ENCODE assay signal across 9 mouse cellular contexts in the genomic region with DNA sequence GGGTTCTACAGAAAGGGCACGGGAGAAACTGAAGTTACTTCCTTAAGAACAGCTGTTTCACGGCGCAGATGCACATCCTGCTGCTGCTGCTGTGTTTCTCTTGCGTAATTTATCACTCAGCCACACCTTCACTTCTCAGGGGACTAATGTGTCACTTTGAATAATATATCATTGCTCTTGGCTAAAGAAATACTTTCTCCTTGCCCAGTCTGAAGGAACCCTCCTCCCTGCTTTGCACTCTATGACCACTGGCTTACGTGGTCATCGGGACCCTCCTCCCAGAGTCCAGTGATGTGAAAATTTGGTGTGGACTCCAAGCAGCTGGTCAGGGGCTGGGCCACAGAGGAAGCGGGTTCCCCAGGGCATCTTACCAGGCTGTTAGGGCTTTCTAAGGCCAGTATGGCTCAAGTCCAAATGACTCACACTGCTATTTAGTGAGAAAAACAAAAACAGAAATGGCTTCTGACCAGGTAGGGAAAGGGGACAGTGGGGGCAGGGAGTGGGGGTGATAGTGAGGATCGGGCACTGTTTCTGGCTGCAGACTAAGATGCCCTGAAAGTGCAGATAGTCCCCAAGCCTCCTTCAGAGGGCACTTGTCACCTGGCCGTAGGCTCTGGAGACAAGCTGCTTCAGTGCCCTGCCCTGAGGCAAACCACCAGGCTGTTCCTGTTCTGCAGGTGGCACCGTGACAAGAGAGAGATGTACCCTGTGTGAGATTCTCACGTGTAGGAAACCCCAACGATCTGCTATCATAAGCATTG. TPM values are rescaled to one million over a fixed set of nuclear protein-coding genes. Genes with fewer than 3 reads are reported as not detected.
DNase-seq lines count a peak whose midpoint lies in the region; ATAC-seq and TF ChIP-seq lines count a peak whose summit lies in the region.
"Had no signal": no experiment of that assay in that cellular context is flagged by ENCODE, and none has a peak within 500 bp of the region (broad histone marks: within the 10 kb centered on the region; RNA-seq: fewer than 3 reads in every experiment).

No protein-coding gene starts in this region.

- H3K9me3 ChIP-seq in liver, embryonic 12.5 days (replicated peaks), result no peaks in the 10 kb centered on the region
- no peaks in the 10 kb centered on the region for H3K9me3 ChIP-seq in stomach, embryonic 16.5 days (replicated peaks; ENCODE audit: control insufficient read depth, low read length)
- H3K9me3 ChIP-seq: limb, embryonic 12.5 days had no signal

- no peak overlapping the region for H3K9ac ChIP-seq in liver, adult 2 months (ENCODE audit: low read depth, low read length)
- H3K9ac ChIP-seq in liver, embryonic 12.5 days, result no peak overlapping the region
- no peak overlapping the region; the same call in 1 of the 2 replicates for H3K9ac ChIP-seq in stomach, embryonic 16.5 days (ENCODE audit: low read length)
- H3K9ac ChIP-seq: limb, embryonic 12.5 days had no signal

- no peak overlapping the region for H3K4me2 ChIP-seq in liver, embryonic 12.5 days
- no peak overlapping the region for H3K4me2 ChIP-seq in stomach, embryonic 16.5 days (ENCODE audit: low read depth, low read length)
- H3K4me2 ChIP-seq: limb, embryonic 12.5 days had no signal

- WGBS in liver, adult 2 months, result 30% methylated on average over 12 of the region's 12 CpGs
- WGBS in liver, embryonic 12.5 days (ENCODE audit: insufficient replicate concordance), result 57% methylated on average over 12 of the region's 12 CpGs
- 51% methylated on average over 12 of the region's 12 CpGs for WGBS in stomach, embryonic 16.5 days

- no peak for ATAC-seq in liver, embryonic 12.5 days
- no peak; the same call in 1 of the 2 replicates for ATAC-seq in stomach, embryonic 16.5 days (ENCODE audit: insufficient read depth, low FRiP score)
- ATAC-seq in frontal cortex, adult (ENCODE audit: low TSS enrichment), result no peak

- no peak for TF ChIP-seq CTCF in liver, adult 2 months (IDR thresholded peaks at IDR 0.05; ENCODE audit: low read depth, low read length)

- peaks cover 33% of the 10 kb centered on the region; the same call in 1 of the 2 replicates for H3K79me2 ChIP-seq in liver, adult 2 months (ENCODE audit: control insufficient read depth, insufficient read depth, low read length)

- no peak overlapping the region for H3K4me3 ChIP-seq in liver, adult 2 months (ENCODE audit: insufficient read depth, low read depth, low read length)
- no peak overlapping the region for H3K4me3 ChIP-seq in liver, embryonic 12.5 days
- H3K4me3 ChIP-seq in stomach, embryonic 16.5 days (replicated peaks; ENCODE audit: low read length), result no peak overlapping the region
- H3K4me3 ChIP-seq: limb, embryonic 12.5 days had no signal

- TF ChIP-seq POLR2A in liver, adult 2 months (IDR thresholded peaks at IDR 0.05; ENCODE audit: extremely low read depth, insufficient read depth, low read length), result no peak

- peak; percentile 57 for DNase-seq in liver, adult 2 months (ENCODE audit: extremely low read depth, low read depth, low spot score)
- DNase-seq in Muller cell, postnatal 12 days (ENCODE audit: inconsistent ontology term), result peak; percentile 81
- DNase-seq in cerebellum, postnatal 36 days, result peak; percentile 49 to 64
- peak; percentile 59 for DNase-seq in kidney, adult 18-20 months
- no peak for DNase-seq in urinary bladder, postnatal 10 days (ENCODE audit: low spot score)

- no peaks in the 10 kb centered on the region for H3K36me3 ChIP-seq in liver, adult 2 months (ENCODE audit: control insufficient read depth, insufficient read depth, low read length)
- no peaks in the 10 kb centered on the region for H3K36me3 ChIP-seq in liver, embryonic 12.5 days
- H3K36me3 ChIP-seq in stomach, embryonic 16.5 days (ENCODE audit: control insufficient read depth, insufficient read depth, low read length), result no peaks in the 10 kb centered on the region
- H3K36me3 ChIP-seq: limb, embryonic 12.5 days had no signal

- H3K4me1 ChIP-seq in liver, adult 2 months (ENCODE audit: control insufficient read depth, insufficient read depth, low read length), result peaks cover 36% of the 10 kb centered on the region
- 0 out of 2 replicates have a peak, but pooled peaks cover 8% of the 10 kb centered on the region for H3K4me1 ChIP-seq in liver, embryonic 12.5 days
- H3K4me1 ChIP-seq in stomach, embryonic 16.5 days (ENCODE audit: control insufficient read depth, insufficient read depth, low read length), result peaks cover 36% of the 10 kb centered on the region

- no peak overlapping the region for H3K27ac ChIP-seq in liver, adult 2 months (replicated peaks; ENCODE audit: insufficient read depth, low read depth, low read length)
- no peak overlapping the region for H3K27ac ChIP-seq in liver, embryonic 12.5 days
- H3K27ac ChIP-seq in stomach, embryonic 16.5 days (ENCODE audit: low read length), result peak overlapping the region; percentile 75
- H3K27ac ChIP-seq: limb, embryonic 12.5 days had no signal

- H3K27me3 ChIP-seq in liver, adult 2 months (ENCODE audit: control insufficient read depth, insufficient read depth, low read length), result no peaks in the 10 kb centered on the region
- no peaks in the 10 kb centered on the region for H3K27me3 ChIP-seq in liver, embryonic 12.5 days (replicated peaks)
- H3K27me3 ChIP-seq in stomach, embryonic 16.5 days (ENCODE audit: control insufficient read depth, insufficient read depth, low read length), result no peaks in the 10 kb centered on the region
- H3K27me3 ChIP-seq: limb, embryonic 12.5 days had no signal

RNA-seq across cellular contexts. Expression of gene Arntl, which starts 34.8 kb away (rescaled TPM):
- 1.3 and 2.2 TPM in 2 replicates for total RNA-seq in liver, adult 2 months (2014; rRNA removed)
- polyA plus RNA-seq in liver, adult 2 months (2012; rRNA removed), result 8.0 and 10.0 TPM in 2 replicates
- polyA plus RNA-seq in liver, embryonic 12.5 days (2016; fragmentation: Nextera tagmentation; extraction: Ambion mirVana), result 5.4 and 5.7 TPM in 2 replicates
- polyA plus RNA-seq in stomach, embryonic 16.5 days (2015; fragmentation: Nextera tagmentation; extraction: Ambion mirVana), result 14.1 TPM in 2 replicates
